18 mouse cellular contexts compared by ENCODE assay signal in the genomic region with DNA sequence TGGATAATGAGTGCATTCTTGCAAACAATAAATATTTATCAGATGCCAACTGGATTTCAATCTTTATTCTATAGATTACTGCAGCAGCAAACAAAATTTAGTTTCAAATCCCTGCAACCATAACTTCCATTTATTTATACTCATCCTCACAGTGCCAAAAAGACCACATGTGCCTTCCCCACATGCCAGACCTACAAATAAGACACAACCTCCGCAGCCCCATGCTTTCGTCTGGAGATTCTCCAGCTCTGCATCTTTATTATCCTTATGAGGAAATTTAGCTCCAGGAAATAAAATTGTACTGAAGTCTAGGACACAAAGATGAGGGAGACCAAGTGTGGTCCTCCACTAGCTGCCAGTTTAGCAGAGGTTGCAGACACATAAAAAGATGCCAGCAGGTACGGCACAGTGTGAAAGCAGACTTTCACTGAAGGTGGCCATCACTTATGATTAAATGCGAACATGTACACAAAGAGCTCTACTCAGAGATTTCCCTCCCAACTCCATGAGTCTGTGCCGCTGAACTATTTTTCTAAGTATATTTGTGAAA.
A peak's percentile ranks its signal among the peaks of the same experiment; 100 is the strongest.
DNase-seq lines count a peak whose midpoint lies in the region; ATAC-seq lines count a peak whose summit lies in the region.
"Had no signal": no experiment of that assay in that cellular context is flagged by ENCODE, and none has a peak within 500 bp of the region (broad histone marks: within the 10 kb centered on the region; RNA-seq: fewer than 3 reads in every experiment).

No protein-coding gene starts in this region.

- peak; percentile 60 for ATAC-seq in cerebellum, adult (ENCODE audit: insufficient number of reproducible peaks, low FRiP score, low TSS enrichment)
- ATAC-seq: activated CD4-positive, CD25-positive, alpha-beta regulatory T cell, adult 4 months; forebrain, embryonic 15.5 days had no signal

- intact Hi-C loops in heart, postnatal 14 days (cut with DNase I) = no loop called here

- no peak for DNase-seq in cerebellum, postnatal 4 days (ENCODE audit: low spot score in 2 of 2)
- peak; percentile 29 for DNase-seq in heart, adult 11 months
- DNase-seq in heart, postnatal 14 days = no peak
- peak; percentile 15 for DNase-seq in layer of hippocampus, adult 9-11 months
- DNase-seq in layer of hippocampus, adult 9-10 months (ENCODE audit: low spot score) = no peak
- DNase-seq in brain, adult 2 months (ENCODE audit: low read depth, low spot score) = peak; percentile 80
- DNase-seq in lung, postnatal 36 days = no peak
- DNase-seq: adrenal gland, adult 8-10 months; gastrocnemius, postnatal 36 days; heart, postnatal 36 days; kidney, adult 8-10 months; kidney, postnatal 25 days; liver; lung, postnatal 4 days; midbrain, embryonic 14.5 days had no signal

Comparison
In these comparisons a context has a peak if more than half of its experiments do, and no peak if none do; other contexts are left out.
1. DNase-seq: peak in heart, adult 11 months (single experiment), layer of hippocampus, adult 9-11 months (single experiment) and brain, adult 2 months (single experiment); none in cerebellum, postnatal 4 days (0 of 2), heart, postnatal 14 days (0 of 2), layer of hippocampus, adult 9-10 months (single experiment) and lung, postnatal 36 days (single experiment).